Mouse (Mus musculus): ENCODE results near the gene A930004D18Rik.

The A930004D18Rik gene

DNA sequence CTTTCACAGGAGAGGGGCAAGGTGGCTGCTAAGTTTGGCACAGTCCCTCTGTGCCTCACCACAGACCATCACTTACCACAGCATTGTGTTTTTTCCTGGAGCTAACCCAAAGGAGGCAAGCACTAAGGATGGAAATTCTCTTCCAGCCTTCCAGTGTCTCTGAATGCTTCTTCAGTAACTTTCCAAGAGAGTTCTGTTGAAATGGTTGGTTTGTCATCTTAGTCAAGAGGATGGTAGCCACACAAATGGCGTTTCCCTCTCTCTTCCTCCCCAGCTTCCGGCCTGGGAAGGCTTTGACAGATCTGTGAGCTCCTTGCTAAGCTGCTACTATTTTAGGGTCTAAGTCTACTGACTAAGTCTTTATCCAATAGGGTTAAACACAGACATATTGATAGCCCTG, at the start of gene A930004D18Rik:
TSS of gene A930004D18Rik (minus strand) at position 247 of the 400 bp plus-strand sequence.
- DNase-seq (ENCODE audit: low read depth, low spot score): no peak

DNA sequence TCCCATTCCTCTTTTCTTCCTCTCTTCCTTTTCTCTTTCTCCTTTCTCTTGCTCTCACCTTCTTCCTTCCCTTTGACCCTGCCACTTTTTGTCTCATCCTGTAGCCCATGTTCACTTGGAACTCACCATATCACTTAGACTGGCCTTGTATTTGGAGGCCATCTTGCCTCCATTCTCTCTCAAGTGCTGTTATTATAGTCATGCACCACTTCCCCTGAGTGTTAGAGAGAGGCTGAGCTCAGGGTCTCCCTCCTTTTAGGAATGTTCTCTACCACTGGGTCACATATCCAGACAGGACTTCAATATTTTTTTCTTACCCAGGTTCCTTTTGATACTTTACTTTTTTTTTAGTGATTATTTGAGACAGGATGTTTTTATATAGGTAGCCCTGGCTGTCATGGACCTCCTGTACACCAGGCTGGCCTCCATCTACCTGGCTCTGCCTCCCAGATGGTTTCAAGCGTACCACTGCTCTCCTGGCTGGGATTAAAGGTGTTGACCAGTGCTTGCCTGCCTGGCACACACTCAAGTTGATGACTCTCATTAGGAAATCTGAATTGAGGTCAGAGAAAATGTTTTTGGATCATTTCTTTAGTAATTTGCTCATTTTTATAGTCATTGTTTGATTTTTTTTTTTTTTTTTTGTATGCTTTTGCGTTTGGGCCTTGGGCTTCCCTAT, 42.8 kb upstream of the A930004D18Rik start:
- no peak for DNase-seq (ENCODE audit: low read depth, low spot score)

DNA sequence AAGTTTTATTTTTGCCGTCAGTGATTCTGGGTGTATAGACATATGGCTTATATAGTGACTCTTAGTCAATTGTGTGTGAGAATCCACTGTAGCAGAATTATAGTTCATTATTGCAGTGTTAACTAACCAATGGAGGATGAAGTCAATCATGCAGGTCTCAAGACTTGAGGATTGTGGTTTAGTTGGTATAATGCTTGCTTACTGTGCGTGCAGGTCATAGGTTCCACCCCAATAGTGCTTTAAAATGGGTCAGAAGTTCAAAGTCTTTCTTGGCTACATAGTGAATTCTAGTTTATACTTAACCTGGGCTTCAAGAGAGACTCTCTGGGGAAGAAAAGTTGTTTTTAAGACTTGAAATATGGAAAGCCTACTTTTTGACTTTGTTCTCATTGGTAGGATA, 34.4 kb upstream of the A930004D18Rik start:
- no peak for DNase-seq (ENCODE audit: low read depth, low spot score)

DNA sequence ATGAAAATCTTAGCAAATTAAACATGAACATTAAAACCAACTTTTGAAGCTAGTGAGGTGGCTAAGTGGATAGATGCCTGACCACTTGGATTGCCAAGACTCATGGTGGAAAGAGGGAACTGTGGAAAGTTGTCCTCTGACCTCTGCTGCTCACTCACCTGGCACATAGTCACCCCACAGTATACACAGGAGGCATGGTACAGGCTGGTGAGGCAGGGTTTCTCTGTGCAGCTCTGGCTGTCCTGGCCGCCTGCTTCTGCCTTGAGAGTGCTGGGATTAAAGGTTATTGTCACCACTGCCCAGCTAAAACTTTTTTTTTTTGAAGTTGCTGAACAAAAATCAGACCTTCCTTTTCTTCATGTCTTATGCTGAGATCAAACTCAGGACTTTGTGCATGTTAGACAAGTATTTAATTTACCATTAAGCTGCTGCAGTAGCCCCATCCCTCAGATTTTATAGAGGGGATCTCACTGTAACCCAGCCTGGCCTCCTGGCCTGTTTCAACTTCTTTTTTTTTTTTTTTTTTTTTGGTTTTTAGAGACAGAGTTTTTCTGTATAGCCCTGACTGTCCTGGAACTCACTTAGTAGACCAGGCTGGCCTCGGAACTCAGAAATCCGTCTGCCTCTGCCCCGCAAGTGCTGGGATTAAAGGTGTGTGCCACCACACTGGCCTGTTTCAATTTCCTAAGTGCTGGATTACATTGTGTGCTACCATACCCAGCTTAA, 30.7 kb upstream of the A930004D18Rik start:
- no peak for DNase-seq (ENCODE audit: low read depth, low spot score)

DNA sequence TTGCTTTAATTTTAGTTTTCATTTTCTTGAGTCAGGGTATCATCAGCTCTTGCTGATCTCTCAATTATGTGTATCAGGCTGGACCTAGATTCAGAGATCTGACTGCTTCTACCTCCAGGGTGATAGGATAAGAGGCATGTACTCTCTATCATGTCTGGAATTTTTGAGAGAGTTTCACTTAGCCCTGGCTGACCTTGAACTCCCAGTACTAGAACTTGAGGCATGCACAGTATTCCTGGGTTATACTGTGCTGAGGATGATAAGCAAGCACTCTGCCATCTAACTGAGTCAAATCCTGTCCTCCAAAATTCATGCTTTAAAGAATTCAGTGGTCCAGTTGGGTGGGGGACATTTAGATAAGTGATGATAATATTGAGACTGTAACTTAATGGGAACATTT, 28.9 kb upstream of the A930004D18Rik start:
- no peak for DNase-seq (ENCODE audit: low read depth, low spot score)

DNA sequence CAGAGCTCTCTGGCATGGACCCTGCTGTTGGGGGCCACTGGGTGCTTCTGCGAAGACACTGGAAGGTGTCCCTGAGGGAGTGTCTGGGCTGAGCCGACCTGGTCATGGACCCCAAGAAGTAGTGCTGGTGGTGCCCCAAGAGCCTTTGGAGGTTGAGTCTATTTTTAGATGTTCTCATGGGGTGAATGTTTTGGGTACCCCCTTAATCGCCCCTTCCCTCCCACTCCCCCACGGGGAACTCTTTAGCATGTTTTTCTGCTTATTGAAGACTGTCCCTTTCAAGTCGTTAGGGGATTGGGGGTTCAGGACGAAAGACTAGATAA, 28.1 kb upstream of the A930004D18Rik start:
- DNase-seq (ENCODE audit: low read depth, low spot score): no peak

DNA sequence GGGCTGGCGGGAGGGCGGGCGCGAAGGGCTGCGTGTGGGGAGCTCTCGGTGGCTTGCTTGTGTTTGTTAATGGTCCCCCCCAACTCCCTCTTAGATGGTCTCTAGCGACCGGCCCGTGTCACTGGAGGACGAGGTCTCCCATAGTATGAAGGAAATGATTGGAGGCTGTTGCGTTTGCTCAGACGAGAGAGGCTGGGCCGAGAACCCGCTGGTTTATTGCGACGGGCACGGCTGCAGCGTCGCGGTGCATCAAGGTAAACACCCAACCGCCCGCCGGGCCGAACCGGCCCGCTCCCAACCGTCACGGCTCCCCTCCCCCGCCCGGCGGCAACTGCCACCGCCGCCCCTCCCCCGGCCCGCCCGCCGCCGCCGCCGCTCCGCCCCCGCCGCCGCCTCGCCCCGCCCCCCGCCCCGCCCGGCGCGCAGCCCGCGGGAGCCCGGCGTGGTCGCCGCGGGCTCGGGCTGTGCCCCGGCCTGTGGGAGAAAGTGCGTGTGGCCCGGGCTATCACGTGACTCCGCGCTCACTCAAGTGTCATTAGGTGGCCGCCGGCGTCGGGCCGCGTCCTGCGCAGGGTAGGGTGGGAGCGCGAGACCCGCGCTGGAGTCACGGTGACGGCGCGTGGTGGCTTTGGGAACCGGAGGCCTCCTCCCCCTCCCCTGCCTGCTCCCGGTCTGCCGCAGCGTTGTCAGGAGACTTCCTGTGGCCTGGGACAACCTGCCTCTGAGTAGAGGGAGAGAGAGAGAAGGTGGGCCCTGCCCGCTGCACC, 27.6 kb upstream of the A930004D18Rik start:
- peak; percentile 58 for DNase-seq (ENCODE audit: low read depth, low spot score)

DNA sequence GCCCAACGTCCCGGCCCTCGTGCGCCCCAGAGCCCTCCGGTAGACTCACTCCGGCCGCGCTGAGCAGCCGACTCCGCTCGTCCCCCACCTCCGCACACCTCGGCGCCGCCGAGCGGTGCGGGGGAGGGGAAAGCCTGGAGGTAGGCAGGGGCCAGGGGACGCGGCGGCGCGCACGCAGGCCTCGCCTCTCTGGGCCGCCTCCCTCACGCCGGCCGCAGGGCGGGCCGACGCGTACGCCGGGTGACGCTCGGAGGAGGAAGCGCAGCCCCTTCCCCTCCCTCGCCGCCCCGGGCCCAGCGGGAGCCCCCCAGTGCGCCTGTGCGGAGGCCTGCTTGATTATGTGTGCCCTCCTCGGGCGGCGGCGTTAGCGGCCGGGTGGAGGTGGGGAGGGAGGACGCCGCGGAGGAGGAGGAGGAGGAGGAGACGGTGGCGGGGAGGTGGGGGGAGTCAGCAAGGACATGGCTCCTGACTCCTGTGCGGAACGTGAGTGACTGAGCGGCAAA, 26.9 kb upstream of the A930004D18Rik start:
- DNase-seq (ENCODE audit: low read depth, low spot score): peak; percentile 93

DNA sequence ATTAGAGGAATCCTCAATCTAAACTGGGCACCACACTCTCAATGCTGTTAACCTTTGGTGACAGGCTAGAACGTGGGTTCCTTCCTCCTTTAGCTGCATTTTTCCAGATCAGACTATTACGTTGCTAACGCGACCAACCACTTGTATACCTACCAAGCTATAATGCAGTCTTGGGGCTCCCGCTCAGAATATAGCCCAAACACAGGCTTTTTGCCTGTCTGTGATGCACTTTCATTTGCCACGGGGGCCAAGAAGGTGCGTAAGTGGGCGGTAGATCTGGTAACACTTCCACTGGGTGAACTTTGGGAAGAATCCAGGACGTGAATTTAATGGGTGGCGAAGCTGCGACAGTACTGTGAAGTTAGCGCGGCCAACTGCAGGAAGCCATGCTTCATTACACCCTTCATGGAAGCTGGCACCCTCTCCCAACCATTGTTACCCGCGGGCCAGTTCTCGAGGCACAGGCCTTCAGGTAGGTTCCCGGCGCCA, 26.3 kb upstream of the A930004D18Rik start:
- no peak for DNase-seq (ENCODE audit: low read depth, low spot score)

DNA sequence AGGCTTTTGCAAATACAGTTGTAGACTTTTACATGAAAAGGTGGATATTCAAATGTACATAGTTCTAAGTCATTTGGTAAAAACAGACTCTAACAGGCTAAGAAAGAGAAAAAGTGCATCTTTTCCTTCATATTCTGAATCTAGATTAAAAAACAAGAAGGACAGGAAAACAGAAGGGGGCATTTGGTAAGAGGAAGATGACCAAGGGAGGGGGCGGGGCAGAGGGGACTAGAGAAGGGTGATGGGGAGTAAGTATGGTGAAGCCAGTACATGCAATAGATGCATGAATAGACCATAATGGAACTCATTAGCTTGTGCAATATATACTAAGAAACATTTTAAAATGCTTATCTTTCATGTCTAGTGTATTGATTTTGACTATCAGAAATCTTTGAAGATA, 22.9 kb upstream of the A930004D18Rik start:
- DNase-seq (ENCODE audit: low read depth, low spot score): no peak

DNA sequence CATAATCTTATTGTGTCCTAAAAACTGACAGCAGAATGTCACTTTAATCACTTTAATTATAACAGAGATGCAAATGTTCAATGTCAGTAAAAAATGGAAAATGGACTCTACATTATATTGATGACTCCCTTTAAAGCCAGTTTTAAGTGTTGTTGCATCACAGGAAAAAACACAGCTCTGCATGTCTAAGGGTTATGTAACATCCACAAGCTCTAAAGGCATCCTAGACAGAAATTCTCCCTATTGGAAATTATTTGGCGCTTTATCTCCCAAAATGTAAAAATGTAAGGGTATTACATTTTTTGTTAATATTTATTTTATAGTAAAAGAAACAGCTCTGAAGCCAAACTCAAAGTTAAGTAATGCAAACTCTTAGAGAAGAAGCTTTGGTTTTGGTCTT, 22.4 kb upstream of the A930004D18Rik start:
- DNase-seq (ENCODE audit: low read depth, low spot score): no peak

DNA sequence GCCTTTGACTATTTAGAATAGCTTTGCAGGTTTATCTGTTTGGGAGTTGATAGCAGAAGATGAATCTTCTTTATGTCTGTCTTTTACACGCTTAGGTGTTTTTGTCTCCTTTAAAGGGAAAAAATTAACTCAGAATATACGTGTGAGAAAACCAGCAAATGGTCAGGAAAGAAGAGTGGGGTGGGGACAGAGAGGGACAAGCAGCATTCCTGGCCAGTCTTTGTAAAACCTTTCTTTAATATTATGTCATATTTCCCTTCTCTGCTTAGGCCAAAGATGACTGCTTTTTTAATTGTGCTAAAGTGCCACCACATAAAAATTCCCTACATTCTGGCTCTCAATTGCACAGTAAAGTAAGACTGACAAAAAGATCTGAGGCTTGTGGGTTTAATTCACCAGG, 21.5 kb upstream of the A930004D18Rik start:
- DNase-seq (ENCODE audit: low read depth, low spot score): no peak

DNA sequence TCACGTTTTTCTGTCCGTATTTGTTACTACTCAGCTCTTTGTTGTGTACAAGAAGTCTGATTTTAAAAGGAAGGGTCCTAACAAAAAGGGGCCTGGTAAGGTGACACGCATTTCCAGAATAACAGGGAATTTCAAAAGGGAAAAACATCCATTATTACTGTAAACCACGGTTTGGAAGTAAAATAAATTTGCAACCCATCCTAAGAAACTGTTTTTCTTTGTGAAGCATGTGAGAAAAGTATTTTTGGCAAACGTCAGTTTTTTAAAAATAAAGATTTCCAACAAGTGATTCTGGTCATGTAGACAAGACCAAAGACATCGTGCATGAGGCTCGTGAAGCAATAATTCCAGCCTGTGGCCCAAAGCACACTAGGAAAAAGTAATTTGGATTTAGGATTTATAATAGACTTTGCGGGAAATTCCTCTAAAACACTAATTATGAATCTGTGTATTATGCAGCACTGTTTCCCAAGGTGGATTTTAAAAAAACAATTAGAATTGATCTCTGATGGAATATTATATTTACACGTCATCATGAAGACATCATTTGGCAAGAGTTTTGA, 20.7 kb upstream of the A930004D18Rik start:
- DNase-seq (ENCODE audit: low read depth, low spot score): no peak

DNA sequence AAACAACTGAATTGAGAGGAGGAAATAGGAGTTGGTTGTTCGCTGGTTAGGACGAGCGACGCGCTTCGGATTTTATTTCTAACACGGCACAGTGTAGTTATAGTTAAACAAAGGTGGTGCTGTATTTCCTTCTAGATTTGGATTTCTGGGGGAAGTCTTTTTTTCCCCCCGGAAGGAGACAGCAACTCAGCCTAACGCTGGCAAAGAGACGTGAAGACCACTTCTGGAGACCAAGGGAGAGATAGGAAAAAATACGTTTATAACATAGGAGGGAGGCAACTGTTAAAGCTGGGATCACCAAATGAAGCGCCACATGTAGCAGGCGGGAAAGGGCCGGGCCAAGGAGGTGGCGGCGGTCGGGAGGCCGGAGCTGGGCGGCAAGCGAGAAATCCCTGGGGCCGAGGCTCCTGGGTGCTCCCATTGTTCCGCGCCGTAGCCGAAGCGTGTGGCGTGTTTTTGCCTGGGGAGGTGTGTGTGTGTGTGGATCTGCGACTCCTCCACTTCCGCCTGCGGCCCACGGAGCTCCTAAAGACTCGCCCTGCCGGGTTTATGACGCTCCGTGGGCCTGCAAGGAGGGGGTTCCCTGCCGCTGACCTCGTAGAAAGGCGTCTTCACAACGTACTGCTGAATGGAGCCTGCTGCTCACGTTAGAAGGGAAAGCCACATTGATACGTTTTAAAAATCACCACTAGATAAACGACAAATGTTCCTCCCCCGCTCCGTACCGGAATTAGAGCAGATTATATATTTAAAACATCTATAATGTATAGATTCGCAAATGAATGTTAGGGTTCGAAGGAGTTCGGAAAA, 20.0 kb upstream of the A930004D18Rik start:
- DNase-seq (ENCODE audit: low read depth, low spot score): no peak

DNA sequence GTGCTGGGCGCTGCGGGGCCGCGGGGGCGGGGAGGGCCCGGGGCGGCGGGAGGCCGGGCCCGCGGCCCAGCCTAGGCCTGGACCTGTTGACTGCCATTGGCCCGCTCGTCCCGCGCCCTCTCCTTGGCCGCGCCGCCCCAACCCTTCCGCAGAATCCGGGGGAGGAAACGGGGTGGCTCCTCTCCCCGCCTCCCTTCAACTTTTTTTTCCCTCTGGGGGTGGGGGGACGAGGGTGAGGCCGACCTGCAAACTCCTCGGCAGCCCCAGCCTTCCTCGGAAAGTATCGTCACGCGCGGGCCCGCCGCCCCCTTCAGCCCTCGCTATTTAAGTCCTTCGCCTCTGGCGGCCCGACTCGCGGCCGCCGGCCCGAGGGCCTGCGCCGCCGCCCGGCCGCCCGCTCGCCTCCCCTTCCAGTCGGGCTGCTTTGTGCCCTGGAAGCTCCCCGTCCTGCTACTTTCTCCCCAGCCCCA, 19.3 kb upstream of the A930004D18Rik start:
- peak; percentile 89 for DNase-seq (ENCODE audit: low read depth, low spot score)

DNA sequence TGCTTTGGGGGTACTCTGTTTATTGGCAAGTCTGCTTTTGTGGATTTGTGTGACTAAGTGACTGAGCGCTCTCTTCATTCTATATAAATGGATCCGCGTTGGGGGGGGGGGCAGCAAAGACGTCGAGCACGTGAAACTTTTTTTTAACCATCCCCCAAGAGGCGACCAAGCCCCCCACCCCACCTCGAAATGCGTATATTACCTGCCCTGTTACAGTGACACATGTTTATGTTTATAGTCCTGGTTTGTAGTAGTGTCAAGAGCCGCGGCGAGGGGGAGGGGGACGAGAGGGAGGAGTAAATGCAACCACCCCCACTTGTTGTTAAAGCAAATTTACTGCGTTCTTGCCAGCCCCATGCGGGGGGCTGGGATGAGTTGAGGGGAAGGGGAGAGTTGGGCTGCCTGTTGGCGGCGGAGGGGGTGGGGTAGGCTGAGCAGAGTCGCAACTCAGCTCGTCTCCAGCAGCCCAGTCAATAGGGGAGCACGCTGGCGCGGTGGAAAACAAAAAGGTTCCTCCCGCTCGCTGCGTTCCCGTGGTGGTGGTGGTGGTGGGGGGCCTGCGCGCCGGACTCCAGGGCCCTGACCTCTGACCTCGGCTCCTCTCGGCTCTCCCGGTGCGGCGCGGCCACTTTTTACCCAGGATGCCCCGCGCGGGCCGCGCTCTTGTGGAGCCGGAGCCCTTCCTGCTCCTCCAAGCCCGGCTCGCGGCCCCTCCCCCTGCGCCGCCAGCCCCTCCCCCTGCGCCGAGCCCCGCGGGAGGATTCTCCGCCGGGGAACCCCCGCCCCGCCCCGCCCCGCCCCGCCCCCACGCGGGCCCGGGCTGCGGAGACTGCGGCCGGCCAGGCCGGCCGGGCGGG, 18.6 kb upstream of the A930004D18Rik start:
- peak; percentile 86 for DNase-seq (ENCODE audit: low read depth, low spot score)

DNA sequence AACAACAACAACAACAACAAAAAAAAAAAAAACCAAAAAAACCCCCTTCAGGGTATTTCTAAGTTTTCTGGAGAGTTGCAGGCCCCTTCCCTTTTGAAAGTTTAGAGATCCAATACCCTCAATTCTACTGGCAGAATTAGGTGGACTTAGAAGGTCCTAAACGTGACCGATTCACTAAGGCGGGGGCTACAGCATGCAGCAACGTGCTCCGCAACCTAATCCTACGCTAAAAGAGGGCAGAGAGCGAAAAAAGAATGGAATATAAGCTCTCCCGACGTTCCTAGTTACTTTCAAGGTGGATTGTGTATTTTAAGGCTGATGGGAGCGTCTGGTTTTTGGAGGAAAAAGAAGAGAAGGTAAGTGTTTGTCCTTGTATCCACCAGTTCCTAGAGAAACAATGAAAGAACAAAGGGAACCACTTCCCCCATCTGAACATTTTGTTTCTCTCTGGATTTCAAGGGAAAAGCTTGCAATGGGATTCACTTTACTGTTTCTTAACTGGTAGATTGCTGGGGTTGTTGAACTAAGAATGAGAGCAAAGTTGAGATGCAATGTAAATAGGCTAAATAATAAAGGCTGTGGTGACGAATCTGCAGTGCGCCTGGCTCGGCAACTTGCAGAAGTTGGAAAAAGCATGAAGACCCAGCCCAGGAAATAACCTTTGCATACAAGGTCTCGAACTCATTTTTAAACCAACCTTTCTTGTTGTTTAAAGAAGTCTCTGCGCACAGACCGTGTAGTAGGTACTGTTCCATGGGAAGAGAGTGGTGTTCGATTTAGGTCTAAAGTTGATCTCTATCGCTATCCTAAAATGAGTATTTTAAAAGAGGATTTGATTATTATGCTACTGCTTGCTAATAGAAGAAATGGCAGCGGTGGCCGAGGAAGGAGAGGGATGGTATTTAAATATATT, 17.7 kb upstream of the A930004D18Rik start, which contains the start of gene Mllt10:
TSS of gene Mllt10 (plus strand) at position 222 of the 913 bp plus-strand sequence.
- DNase-seq (ENCODE audit: low read depth, low spot score): no peak

DNA sequence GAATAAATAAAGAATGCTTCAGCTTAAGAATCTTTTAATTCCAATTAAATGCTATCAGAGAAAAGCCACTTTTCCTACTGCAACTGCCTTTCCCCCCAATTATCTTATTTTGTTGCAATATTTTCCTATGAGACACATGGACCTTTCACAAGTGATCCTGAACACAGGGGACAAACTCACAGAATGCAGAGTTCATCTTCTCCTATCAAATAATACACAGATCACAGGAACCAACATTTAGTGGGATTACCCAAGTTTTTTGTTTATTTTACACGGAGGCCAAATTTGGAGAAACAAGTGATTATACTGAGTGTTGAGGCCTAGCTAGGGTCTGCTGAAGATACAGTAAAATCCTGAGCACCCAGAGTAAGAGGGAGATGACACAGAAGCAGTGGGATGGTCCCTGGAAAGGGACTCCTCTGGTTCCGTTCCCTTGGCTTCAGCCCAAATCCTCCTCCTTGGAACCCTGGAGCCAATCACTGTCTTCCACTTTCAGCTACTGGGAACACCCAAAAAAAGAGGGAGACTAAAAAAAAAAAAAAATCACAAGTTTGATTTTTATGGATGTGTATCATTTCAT, 16.5 kb upstream of the A930004D18Rik start:
- no peak for DNase-seq (ENCODE audit: low read depth, low spot score)
